Mouse (Mus musculus): ENCODE results near the gene Agpat2.

The Agpat2 gene

DNA sequence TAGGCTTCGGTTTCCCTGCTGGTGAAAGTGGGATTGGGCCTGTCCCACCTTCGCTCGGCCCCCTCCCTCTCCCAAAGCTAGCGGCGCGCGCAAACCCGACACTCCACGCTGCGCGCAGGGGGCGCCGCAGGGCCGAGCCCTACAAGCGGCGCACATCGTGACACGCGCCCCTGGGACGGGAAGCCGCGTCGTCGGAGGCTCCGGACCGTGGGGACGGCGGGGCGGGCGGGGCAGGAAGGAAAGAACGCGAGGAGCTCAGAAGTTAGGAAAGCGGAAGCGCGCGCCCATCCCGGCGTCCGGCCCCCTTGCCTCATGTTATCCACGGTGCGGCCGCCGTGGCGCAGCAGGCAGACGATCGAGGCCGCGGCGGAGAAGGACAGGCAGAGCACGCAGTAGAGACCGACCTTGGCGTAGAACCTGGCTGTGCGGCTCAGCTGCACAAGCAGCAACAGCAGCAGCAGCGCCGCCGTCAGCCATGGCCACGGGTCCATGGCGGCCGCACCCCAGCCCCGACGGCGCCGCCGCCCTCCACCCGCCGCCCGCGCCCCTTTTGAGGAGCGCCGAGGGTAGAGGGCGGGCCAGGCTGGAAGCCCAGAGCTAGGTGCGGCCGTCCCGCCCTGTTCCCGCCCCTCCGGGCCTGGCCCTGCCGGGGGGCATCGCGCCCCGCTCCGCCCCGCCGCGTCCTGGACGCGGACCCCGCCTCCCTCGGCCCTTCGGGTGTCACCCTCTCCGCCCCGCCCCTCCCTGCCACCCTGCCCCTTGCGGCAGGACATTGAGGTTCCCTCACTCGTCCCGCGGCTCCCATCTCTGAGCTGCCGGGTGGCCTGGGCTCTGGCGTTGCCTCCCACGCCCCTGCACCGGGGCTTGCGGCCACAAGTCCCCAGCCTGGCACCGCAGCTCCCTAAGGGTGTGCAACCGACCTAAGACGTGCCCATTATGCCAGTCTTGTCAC lies at the start of gene Agpat2:
Gene Agpat2, minus strand, starts transcription at position 698 of the 952 bp plus-strand sequence.
- DNase-seq (ENCODE audit: low spot score in 2 of 2): peak in 1 of 2 experiments; percentile 23

DNA sequence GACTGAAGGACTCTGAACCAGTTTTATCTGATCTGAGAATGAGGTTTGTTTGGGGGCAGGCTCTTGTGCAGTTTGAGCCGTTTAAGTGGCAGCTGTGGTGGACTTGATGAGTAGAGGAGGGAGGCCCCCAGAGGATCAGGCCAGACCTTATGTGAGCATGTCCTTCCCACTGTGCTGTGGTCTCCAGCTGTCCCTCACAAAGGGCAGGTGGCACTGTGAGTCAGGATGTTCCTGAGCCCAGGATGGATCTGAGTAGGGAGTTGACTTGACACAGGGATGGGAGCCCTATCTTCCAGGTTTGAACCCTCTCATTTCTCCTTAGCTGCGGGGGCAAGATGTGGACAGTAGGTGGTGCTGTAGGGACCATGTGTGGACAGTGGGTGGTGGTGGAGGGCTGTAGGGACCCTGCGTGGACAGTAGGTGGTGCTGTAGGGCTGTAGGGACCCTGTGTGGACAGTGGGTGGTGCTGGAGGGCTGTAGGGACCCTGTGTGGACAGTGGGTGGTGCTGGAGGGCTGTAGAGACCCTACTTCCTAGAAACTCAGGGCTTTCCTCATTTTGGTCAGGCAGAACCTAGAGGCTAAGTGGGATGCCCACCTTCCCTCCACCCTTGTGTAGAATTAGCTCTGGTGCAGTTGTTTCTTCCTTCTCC lies 42.6 kb upstream of the Agpat2 start:
- peak; percentile 64 to 69 for DNase-seq (ENCODE audit: low spot score in 2 of 2)

DNA sequence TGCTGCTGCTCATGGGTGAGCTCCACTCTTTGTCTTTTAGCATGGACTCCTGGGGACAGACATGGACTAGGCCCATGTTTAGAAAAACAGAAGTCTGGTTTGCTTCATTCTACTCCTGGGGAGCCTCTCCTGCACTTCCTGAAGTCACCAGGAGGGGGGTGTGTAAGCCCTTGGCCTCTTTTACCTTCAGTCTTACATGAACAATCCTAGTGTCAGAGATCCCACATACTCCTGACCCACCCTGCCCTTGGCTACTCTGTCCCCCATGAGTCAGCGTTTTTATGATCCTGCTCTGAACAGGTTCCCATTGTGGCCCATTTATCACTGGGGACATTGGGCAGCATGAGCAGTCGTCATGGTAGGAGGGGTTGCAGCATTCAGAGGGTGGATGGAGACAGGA lies 39.7 kb upstream of the Agpat2 start:
- peak in 1 of 2 experiments; percentile 22 for DNase-seq (ENCODE audit: low spot score in 2 of 2)

DNA sequence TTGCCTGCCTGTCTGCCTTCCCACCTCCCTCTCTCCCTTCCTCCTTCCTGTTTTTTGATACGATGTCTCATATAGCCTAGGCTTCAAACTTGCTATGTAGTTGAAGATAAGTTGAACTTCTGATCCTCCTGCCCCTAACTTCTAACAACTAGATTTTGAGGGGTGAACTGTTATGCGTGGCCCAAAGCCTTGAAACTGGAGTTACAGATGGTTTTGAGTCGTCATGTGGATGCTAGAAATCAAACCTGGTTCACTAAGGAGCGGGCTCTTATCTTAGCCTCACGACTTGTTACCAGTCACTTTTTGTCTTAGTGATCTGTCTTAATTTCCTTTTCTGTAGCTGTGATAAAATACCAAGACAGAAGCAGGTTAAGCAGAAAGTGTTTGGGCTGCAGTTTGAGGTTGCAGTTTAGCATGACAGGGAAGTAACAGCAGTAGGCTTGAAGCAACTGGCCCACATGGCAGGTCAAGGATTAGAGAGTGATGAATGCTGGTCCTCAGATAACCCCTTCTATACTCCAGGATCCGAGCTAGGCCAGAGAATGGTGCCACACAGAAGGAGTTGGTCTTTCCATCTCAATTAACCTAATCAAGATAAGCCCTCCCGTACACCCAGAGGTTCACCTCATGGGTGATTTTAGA lies 36.9 kb upstream of the Agpat2 start:
- DNase-seq (ENCODE audit: low spot score in 2 of 2): no peak

DNA sequence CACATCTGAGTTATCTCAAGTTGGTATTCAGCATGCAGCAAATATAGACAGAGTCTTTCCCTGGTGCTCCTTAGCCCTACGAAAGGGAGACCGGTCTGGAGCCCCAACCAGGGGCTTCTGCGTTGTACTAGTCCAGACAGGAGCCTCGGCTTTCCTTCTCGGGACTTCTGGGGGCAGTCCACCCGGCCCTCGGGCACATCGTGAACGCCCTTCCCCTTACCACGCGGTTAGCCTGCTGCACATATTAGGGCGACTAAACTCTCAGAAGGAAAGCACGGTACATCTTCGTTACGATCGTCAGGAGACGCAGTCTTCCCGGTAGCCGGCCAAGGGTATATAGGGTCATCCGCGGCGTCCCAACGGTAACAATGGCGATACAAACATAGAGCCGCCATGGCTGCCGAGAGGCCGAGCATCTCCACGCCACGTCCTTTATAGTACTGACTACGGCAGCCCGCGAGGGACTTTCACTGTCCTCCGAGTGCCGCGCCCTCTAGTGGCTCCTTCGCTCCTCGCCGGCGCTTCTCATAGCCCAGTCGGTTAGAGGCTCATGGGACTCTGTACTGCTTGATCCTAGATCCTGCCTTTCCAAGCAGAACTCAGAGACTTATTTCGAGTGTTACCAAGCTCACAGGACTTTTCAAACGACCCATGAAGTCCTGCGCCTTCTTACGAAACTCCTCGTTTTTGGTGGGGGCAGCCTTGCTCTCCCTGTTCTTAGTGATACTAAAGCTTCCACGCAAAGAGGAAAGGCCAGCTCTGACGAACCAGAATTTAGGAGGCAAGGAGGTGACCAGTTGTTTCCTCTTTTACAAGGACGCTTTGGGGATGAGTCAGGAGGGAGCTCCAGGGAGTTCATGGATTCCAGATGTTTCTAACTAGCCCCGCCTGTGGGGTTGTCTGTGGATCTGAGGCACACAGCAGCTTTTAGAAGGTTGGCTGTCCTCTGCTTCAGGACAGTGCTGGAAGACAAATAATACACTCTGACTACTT lies 35.9 kb upstream of the Agpat2 start:
- DNase-seq (ENCODE audit: low spot score in 2 of 2): peak; percentile 98

DNA sequence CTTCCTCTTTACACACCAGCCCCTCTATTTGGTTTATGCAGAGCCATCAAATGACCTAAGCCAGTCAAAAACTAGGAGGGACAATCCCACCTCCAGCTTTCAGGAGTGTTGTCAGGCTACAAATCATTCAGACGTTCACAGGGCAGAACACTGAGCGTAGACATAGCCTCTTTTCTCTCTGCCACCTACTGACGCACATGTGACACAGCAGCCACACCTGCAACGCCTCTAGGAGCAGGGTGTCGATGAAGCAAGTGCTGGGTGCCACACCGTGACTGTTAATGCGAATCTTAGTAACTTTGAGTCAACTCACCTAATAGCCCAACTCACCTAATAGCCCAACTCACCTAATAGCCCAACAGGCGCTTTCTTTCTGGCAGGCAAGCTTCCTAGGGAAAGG lies 34.9 kb upstream of the Agpat2 start:
- peak in 1 of 2 experiments; percentile 31 for DNase-seq (ENCODE audit: low spot score in 2 of 2)

DNA sequence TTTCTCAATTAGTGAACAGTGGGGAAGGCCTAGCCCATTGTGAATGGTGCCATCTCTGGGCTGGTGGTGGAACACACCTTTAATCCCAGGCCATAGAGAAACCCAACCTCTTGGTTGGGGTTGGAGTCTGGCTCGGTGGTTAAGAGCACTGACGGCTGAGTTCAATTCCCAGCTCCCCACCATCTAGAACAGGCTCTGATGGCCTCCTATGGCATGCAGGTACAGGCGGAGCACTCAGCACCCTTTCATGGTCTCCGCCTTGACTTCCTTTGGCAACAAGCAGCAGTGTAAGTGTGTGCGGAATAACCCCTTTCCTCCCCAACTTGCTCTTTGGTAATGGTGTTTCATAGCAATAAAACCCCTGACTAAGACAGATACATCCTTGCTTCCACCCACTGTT lies 34.4 kb upstream of the Agpat2 start:
- no peak for DNase-seq (ENCODE audit: low spot score in 2 of 2)

DNA sequence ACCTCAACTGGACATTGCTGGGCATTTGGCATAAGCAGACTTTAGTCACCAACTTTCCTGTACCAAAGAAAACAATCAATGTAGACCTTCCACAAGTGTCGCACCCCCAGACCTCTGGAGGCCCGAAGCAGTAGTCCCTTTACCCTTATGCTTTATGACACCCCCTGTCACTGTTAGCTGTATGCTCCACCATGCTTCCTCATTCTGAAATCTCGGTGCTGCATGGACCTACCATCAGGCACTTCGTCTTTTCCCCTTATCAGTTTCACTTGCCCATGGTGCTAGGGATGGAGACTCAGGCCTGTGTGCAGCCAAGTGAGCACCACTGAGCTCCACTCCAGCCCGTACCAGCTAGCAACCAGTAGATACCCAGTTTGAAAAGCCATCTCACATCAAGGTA lies 33.8 kb upstream of the Agpat2 start:
- DNase-seq (ENCODE audit: low spot score in 2 of 2): no peak

DNA sequence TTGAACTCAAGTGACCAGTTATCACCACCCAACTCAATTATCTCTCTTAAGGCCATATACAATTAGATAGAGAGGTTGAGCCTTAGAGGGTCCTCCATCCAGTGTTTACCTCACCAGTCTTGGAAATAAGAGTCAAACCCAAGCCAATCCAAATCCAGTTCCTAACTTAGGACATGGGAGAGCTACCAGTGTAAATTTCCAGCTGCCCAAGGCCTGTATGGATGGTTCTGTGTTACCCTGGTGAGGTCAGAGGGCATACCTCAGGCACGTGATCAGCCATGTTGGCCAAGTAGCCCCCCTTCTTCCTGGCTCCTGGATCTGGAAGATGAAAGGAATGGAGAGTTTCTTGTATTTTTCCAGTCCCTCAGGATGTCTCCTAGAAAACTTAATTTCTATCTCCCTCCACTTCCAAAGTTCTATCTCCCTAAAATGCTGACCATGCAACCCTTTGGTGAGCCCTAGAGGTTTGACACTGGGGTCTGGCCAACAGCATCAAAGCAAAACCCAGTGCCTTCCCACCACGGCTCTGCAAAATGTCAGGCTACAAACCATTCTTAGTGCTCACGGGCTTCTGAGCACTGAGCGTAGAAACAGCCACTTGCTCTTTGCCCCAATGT lies 33.2 kb upstream of the Agpat2 start:
- DNase-seq (ENCODE audit: low spot score in 2 of 2): no peak

DNA sequence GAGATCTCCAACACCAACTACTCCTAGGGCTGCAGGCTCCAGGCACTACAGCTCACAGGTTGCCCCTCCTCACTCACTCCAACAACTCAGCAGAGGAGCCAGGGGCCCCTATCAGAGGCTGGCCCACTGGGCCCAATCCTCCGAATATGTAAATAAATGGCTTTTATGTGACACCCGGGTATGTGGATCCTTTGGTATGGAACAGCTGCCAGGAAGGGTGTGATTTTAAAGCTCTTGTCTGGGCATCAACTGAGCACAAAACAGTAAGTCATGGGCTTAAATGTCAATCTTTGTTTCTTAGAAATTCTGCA lies 32.1 kb upstream of the Agpat2 start:
- no peak for DNase-seq (ENCODE audit: low spot score in 2 of 2)

DNA sequence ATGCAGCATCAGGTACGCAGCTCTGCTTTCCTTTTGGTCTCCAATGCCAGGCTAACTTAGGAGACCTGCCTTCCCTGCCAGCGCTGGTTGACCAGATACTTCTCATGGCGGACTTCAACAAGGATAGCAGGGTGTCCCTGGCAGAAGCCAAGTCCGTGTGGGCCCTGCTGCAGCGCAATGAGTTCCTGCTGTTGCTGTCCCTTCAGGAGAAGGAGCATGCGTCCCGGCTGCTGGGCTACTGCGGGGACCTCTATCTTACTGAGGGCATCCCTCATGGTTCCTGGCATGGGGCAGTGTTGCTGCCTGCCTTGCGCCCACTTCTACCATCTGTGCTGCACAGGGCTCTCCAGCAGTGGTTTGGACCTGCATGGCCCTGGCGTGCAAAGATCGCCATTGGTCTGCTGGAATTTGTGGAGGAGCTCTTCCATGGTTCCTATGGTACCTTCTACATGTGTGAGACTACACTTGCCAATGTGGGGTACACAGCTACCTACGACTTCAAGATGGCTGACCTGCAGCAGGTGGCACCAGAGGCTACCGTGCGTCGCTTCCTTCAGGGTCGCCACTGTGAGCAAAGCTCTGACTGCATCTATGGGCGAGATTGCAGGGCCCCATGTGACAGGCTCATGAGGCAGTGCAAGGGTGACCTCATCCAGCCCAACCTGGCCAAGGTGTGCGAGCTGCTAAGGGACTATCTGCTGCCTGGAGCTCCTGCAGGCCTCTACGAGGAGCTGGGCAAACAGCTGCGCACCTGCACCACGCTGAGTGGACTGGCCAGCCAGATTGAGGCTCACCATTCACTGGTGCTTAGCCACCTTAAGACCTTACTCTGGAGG lies 31.5 kb upstream of the Agpat2 start:
- no peak for DNase-seq (ENCODE audit: low spot score in 2 of 2)

DNA sequence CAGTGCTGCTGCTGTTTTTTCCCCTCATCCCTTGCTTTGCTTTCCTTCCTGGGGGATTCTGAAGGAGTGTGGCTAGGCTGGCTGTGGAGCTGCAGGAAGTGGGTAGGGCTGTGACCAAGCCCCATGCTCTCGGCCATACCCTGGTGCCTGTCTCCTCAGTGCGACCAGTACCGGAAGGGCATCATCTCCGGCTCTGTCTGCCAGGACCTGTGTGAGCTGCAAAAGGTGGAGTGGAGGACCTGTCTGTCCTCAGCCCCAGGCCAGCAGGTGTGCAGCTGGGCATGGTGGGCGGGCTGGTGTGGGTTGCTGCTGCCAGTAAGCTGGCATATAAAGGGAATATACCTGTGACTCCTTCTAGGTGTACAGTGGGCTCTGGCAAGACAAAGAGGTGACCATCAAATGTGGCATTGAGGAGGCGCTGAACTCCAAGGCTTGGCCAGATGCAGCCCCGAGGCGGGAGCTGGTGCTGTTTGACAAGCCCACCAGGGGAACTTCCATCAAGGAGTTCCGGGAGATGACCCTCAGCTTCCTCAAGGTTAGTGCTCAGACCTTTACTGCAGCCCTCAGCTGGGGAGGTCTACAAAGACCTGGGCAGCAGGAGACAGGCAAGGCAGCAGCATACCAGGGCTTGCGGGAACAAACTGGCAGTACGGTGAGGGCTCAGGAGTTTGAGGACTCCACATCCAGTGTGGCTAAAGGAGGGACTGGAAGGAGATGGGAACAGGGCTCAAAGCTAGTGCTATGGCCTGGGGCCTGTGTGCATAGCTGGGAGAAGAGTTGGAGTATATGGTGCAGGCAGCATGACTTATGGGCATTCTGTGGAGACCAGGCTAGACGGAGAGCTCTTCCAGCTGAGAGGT lies 30.6 kb upstream of the Agpat2 start:
- peak in 1 of 2 experiments; percentile 7 for DNase-seq (ENCODE audit: low spot score in 2 of 2)

DNA sequence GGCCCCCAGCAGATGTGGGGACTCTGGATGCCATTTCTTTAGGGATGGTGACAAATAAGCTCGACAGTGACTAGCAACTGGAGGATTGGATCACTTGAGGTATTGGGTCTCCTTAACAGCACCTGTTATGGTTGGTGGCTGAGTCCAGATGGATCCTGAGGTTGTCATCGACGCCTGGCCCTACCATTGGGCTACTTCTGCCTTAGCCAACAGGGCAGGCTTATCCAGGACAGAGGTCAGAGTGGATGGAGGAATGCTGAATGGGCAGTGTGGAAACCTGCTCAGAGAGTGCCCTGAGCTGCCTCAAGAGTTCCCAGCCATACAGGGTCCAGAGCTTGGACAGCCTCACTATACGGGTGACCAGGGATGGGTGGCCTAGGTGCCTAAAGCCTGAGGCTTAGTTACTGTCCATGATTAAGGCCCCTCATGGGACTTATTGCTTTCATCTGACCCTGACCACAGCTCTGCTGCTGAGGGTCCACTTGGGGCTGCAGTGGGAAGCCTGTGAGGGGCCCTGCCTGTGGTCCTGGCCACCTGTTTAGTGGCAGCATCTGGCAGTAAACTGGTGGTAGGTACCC lies 29.8 kb upstream of the Agpat2 start:
- no peak for DNase-seq (ENCODE audit: low spot score in 2 of 2)

DNA sequence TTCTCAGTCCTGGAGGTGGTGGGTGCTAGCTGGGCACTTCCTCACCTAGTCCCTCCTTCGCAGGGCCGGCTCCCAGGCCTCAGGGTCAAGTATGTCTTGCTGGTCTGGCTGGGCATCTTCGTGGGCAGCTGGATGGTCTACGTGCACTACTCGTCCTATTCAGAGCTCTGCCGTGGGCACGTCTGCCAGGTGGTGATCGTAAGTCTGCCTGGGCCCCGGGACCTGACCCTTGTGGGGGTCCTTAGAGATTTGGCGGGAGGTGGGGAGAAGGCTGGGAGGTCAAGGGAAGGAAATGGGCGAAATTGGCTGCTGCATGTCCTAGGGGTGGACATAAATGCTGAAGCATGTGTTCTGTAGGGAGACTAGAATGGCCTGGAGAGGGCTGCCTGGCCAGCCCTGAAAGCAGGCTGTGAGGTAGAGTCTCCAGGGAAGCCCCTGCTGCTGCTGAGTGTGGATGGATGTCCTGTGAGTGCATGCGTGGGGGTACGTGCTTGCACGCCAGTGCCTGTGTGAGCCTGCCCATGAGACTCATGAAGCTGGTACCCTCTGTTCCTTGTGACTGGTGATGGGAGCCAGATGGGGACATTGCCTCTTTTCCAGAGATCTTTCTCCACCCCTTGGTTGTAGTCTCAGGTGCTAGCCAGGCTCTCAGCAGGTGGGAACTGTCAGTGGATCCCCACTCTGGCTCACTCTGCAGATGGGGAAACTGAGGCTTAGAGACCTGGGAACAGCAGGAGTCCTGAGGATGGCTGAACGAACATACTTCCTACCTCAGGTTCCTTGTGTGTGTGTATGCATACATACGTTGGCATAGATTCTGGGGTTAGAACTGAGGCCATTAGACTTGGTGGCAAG lies 28.6 kb upstream of the Agpat2 start:
- no peak for DNase-seq (ENCODE audit: low spot score in 2 of 2)

DNA sequence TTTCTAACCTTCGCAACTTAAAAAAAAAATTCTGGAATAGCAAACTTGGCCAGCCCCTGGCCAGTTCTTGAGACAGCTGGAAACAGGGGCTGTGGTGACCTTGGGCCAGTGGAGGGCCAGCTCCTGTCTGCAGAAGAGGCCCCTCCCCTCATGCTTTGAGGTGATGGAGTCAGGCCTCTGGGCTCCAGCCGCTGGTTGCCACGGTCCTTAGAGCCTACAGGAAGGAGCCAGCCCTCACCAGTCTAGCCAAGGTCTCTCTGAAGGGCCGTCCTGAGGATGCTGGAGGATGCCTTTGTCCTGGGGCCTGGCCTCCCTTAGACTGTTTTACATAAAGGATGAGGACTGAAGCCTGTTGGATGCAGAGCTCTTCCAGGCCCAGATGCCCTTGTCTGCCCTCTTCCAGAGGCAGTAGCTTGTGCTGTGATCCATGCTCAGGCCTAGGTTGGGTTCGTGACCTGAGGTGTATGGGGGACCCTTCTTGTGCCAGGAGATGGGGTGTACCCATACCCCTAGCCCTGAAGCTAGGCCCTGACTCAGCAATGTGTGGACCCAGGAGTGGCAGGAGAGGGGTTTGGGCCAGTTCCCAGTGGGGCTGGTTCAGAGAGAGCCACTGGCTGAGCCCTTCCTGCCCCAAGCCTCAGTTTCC lies 24.7 kb upstream of the Agpat2 start:
- no peak for DNase-seq (ENCODE audit: low spot score in 2 of 2)

DNA sequence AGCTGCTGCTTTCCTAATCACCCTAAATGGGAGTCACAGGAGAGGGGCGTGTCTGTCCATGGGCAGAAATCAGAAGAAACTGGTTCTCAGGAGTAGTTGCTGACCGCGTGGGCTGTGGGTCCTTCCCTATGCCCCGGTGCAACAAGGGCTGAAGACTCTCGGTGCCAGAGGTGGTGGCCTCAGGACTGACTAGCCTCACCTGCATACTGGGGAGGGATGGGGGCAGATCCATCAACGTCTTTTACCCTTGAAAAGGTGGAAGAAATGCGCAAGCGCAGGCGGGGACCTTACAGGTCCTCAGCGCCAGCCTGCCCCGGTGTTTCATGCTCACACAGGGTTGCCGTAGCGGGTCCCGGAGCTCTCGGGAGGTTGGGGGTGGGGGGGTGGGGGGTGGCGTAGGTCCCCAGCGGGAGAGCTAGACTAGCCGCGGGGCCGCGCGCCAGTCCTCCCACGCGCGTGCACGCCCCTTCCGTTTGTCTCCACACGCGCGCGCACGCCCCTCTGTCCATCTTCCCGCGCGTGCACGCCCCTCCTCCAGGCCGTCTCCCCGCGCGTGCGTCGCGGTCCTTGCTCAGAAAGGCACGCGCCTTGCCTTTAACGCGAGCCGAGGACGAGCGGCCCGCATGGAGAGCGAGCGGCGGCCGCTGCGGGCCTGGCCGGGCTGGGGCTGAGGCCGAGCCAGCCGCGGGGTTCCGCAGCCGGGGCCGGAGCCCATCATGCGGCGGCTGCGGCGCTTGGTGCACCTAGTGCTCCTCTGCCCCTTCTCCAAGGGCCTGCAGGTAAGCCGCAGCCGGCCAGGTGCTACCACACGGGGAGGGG lies 23.9 kb upstream of the Agpat2 start, which contains the start of gene Fam69b:
Gene Fam69b, plus strand, starts transcription at position 537 of the 819 bp plus-strand sequence.
- peak; percentile 86 to 93 for DNase-seq (ENCODE audit: low spot score in 2 of 2)

All from right cerebral cortex, adult 2 months (tissue).